Comparison of ENCODE assay signal across 12 mouse cellular contexts in the genomic region with DNA sequence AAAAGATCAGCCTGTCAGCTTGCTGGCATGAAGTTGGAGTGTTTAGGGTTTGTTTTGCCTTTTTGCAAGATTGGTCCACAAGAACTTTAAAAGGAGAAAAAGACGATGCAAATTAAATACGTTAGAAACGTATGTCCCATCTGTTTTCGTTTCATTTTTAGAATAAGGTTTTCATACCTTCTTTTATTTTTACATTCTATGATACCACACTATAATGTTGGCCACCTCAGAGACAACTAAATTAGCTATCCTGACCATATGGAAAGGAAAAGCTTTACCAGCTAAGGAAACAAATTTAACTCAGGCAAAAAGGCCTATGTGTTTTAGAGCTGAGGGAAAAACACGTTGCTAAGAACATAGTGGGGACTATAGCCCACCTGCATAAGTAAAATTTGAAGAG.
"Had no signal": no experiment of that assay in that cellular context is flagged by ENCODE, and none has a peak within 500 bp of the region (broad histone marks: within the 10 kb centered on the region; RNA-seq: fewer than 3 reads in every experiment).

No protein-coding gene starts in this region.

- H3K4me2 ChIP-seq: intestine, embryonic 15.5 days; liver, embryonic 13.5 days; lung, embryonic 14.5 days had no signal

- H3K27ac ChIP-seq: intestine, embryonic 15.5 days; liver, embryonic 13.5 days; macrophage; stomach, postnatal 0 days had no signal

- H3K36me3 ChIP-seq: intestine, embryonic 15.5 days; liver, embryonic 13.5 days had no signal

- H3K9me3 ChIP-seq: intestine, embryonic 15.5 days; liver, embryonic 13.5 days had no signal

- H3K9ac ChIP-seq: intestine, embryonic 15.5 days; liver, embryonic 13.5 days; lung, embryonic 14.5 days had no signal

- ATAC-seq: intestine, embryonic 15.5 days; lung, postnatal 0 days had no signal

- H3K27me3 ChIP-seq: intestine, embryonic 15.5 days; liver, embryonic 13.5 days had no signal

- DNase-seq: kidney, adult 11 months; kidney, adult 8-10 months; kidney, postnatal 14 days; kidney, postnatal 4 days; liver, embryonic 13.5 days; lung, embryonic 14.5 days; midbrain, embryonic 14.5 days; thymus, postnatal 25 days had no signal

- H3K4me3 ChIP-seq: intestine, embryonic 15.5 days; liver, embryonic 13.5 days had no signal

- H3K4me1 ChIP-seq: intestine, embryonic 15.5 days; liver, embryonic 13.5 days had no signal
